Mouse (Mus musculus): ENCODE data around the gene Gpha2. TPM values are rescaled to one million over a fixed set of nuclear protein-coding genes. Genes with fewer than 3 reads are reported as not detected.

Gpha2 gene
- 0.21 TPM in 1 of 2 replicates, not detected in the other for polyA plus RNA-seq (2012; rRNA removed)

- H3K4me1 ChIP-seq (ENCODE audit: control insufficient read depth, insufficient read depth, low read length), result no peaks in the 10 kb centered on the region
- TF ChIP-seq POLR2A (IDR thresholded peaks at IDR 0.05; ENCODE audit: extremely low read depth, insufficient read depth, low read length) (no peak), CTCF (IDR thresholded peaks at IDR 0.05; ENCODE audit: extremely low read depth, insufficient read depth, low read length) (no peak)
- no peak within 1 kb of the TSS for H3K4me3 ChIP-seq (ENCODE audit: insufficient read depth, low read length)
- no peak within 1 kb of the TSS for H3K27ac ChIP-seq (ENCODE audit: insufficient read depth, low read length)
Measured at GRCm38 (mm10) chr19:6226135-6226534, at the start of gene Gpha2. Gene Gpha2 (plus strand): TSS chr19:6226380.

- TF ChIP-seq POLR2A (IDR thresholded peaks at IDR 0.05; ENCODE audit: extremely low read depth, insufficient read depth, low read length), result no peak
- TF ChIP-seq CTCF (IDR thresholded peaks at IDR 0.05; ENCODE audit: extremely low read depth, insufficient read depth, low read length), result no peak
- H3K4me3 ChIP-seq (ENCODE audit: insufficient read depth, low read length), result no peak overlapping the region
- H3K27ac ChIP-seq (ENCODE audit: insufficient read depth, low read length), result no peak overlapping the region
- no peaks in the 10 kb centered on the region for H3K4me1 ChIP-seq (ENCODE audit: control insufficient read depth, insufficient read depth, low read length)
Measured at GRCm38 (mm10) chr19:6178775-6179174, 47.4 kb upstream of the Gpha2 start.

- Histone ChIP-seq H3K4me1 (ENCODE audit: control insufficient read depth, insufficient read depth, low read length) (no peaks in the 10 kb centered on the region), H3K4me3 (ENCODE audit: insufficient read depth, low read length) (no peak overlapping the region), H3K27ac (ENCODE audit: insufficient read depth, low read length) (no peak overlapping the region)
- no peak for TF ChIP-seq POLR2A (IDR thresholded peaks at IDR 0.05; ENCODE audit: extremely low read depth, insufficient read depth, low read length)
- TF ChIP-seq CTCF (IDR thresholded peaks at IDR 0.05; ENCODE audit: extremely low read depth, insufficient read depth, low read length), result no peak
Measured at GRCm38 (mm10) chr19:6181629-6182028, 44.6 kb upstream of the Gpha2 start.

- H3K4me1 ChIP-seq (ENCODE audit: control insufficient read depth, insufficient read depth, low read length), result no peaks in the 10 kb centered on the region
- H3K4me3 ChIP-seq (ENCODE audit: insufficient read depth, low read length), result no peak overlapping the region
- TF ChIP-seq CTCF (IDR thresholded peaks at IDR 0.05; ENCODE audit: extremely low read depth, insufficient read depth, low read length), result no peak
- TF ChIP-seq POLR2A (IDR thresholded peaks at IDR 0.05; ENCODE audit: extremely low read depth, insufficient read depth, low read length), result no peak
- H3K27ac ChIP-seq (ENCODE audit: insufficient read depth, low read length), result no peak overlapping the region
Measured at GRCm38 (mm10) chr19:6182534-6182933, 43.6 kb upstream of the Gpha2 start.

DNA sequence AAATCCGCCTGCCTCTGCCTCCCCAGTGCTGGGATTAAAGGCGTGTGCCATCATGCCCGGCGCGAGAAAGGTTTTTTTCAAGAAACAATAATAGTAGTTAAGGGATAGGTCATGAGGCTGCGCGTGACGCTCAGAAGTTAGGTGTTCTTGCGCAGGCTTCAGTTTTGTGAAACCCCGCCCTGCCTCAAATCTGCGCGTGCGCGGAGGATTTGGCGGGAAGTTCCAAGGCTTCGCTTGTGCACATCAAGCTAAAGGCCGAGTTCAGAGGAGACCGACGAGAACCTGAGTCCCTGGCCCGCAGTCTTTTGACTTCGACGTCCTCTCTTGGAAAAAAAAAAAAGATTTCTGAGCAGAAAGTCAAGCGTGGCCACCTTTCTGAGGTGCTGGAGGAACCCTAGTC is 42.0 kb upstream of the Gpha2 start, which contains the start of gene Majin:
Gene Majin (plus strand): TSS at position 258 of the 400 bp plus-strand sequence.
- Histone ChIP-seq H3K4me1 (ENCODE audit: control insufficient read depth, insufficient read depth, low read length) (no peaks in the 10 kb centered on the region), H3K4me3 (ENCODE audit: insufficient read depth, low read length) (no peak within 1 kb of the TSS), H3K27ac (ENCODE audit: insufficient read depth, low read length) (no peak within 1 kb of the TSS)
- no peak for TF ChIP-seq POLR2A (IDR thresholded peaks at IDR 0.05; ENCODE audit: extremely low read depth, insufficient read depth, low read length)
- TF ChIP-seq CTCF (IDR thresholded peaks at IDR 0.05; ENCODE audit: extremely low read depth, insufficient read depth, low read length), result no peak

DNA sequence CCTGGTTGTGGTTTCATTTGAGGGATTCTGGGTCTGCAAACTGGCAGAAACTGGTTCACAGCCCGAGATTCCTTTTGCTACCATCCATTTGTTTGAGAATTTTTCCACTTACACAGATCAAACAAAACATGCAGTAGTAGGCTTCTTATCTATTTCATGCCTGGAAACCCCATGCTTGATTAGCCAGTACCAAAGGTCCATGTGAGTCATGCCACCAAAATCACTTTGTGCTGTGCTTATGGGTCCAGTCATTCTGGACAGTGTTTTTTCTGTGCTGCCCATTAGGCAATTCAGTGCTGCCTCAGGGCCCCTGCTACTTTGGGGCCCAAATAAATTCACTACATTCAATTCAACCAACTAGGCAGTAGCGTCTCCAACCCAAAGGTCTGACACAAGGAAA is 21.9 kb upstream of the Gpha2 start:
- TF ChIP-seq POLR2A (IDR thresholded peaks at IDR 0.05; ENCODE audit: extremely low read depth, insufficient read depth, low read length) (no peak), CTCF (IDR thresholded peaks at IDR 0.05; ENCODE audit: extremely low read depth, insufficient read depth, low read length) (no peak)
- Histone ChIP-seq H3K4me1 (ENCODE audit: control insufficient read depth, insufficient read depth, low read length) (no peaks in the 10 kb centered on the region), H3K4me3 (ENCODE audit: insufficient read depth, low read length) (no peak overlapping the region), H3K27ac (ENCODE audit: insufficient read depth, low read length) (no peak overlapping the region)

- no peak overlapping the region for H3K4me3 ChIP-seq (ENCODE audit: insufficient read depth, low read length)
- no peaks in the 10 kb centered on the region for H3K4me1 ChIP-seq (ENCODE audit: control insufficient read depth, insufficient read depth, low read length)
- no peak overlapping the region for H3K27ac ChIP-seq (ENCODE audit: insufficient read depth, low read length)
- TF ChIP-seq POLR2A (IDR thresholded peaks at IDR 0.05; ENCODE audit: extremely low read depth, insufficient read depth, low read length) (no peak), CTCF (IDR thresholded peaks at IDR 0.05; ENCODE audit: extremely low read depth, insufficient read depth, low read length) (no peak)
Measured at GRCm38 (mm10) chr19:6206716-6207115, 19.5 kb upstream of the Gpha2 start.

- H3K4me3 ChIP-seq (ENCODE audit: insufficient read depth, low read length), result no peak overlapping the region
- TF ChIP-seq POLR2A (IDR thresholded peaks at IDR 0.05; ENCODE audit: extremely low read depth, insufficient read depth, low read length) (no peak), CTCF (IDR thresholded peaks at IDR 0.05; ENCODE audit: extremely low read depth, insufficient read depth, low read length) (no peak)
- H3K4me1 ChIP-seq (ENCODE audit: control insufficient read depth, insufficient read depth, low read length), result no peaks in the 10 kb centered on the region
- no peak overlapping the region for H3K27ac ChIP-seq (ENCODE audit: insufficient read depth, low read length)
Measured at GRCm38 (mm10) chr19:6216046-6216705, 10.0 kb upstream of the Gpha2 start.

GRCm38 (mm10) chr19:6218606-6219005 is 7.6 kb upstream of the Gpha2 start:
- no peak overlapping the region for H3K27ac ChIP-seq (ENCODE audit: insufficient read depth, low read length)
- H3K4me3 ChIP-seq (ENCODE audit: insufficient read depth, low read length), result no peak overlapping the region
- no peaks in the 10 kb centered on the region for H3K4me1 ChIP-seq (ENCODE audit: control insufficient read depth, insufficient read depth, low read length)
- TF ChIP-seq CTCF (IDR thresholded peaks at IDR 0.05; ENCODE audit: extremely low read depth, insufficient read depth, low read length) (no peak), POLR2A (IDR thresholded peaks at IDR 0.05; ENCODE audit: extremely low read depth, insufficient read depth, low read length) (no peak)

GRCm38 (mm10) chr19:6226763-6227162 is 583 bp downstream of the Gpha2 start:
- no peak overlapping the region for H3K27ac ChIP-seq (ENCODE audit: insufficient read depth, low read length)
- H3K4me1 ChIP-seq (ENCODE audit: control insufficient read depth, insufficient read depth, low read length), result no peaks in the 10 kb centered on the region
- no peak overlapping the region for H3K4me3 ChIP-seq (ENCODE audit: insufficient read depth, low read length)
- TF ChIP-seq POLR2A (IDR thresholded peaks at IDR 0.05; ENCODE audit: extremely low read depth, insufficient read depth, low read length) (0 out of 2 replicates have a peak, but pooled peaks have one; percentile 7), CTCF (IDR thresholded peaks at IDR 0.05; ENCODE audit: extremely low read depth, insufficient read depth, low read length) (no peak)
